Mouse (Mus musculus) heart, embryonic 11.5 days (tissue): ENCODE measurements at regions not wholly inside any gene's neighbourhood (a gene's known extent, or its start where the extent isn't known, plus 50 kb on each side); places are given as distances from the start of the nearest gene placed in this dataset.

Experiments
- ATAC-seq: fragments of 200-750 bp; cut with Nextera tagmentation; replicated peaks from 2 replicates; pipeline ENCODE4 v1.8.0; 2017; ENCODE audit warnings: moderate library complexity; ENCODE audit not compliant: insufficient number of reproducible peaks, low FRiP score, low TSS enrichment
- H3K27ac ChIP-seq: fragments of 300-500 bp; sonication (generic); 2 replicates; pipeline ENCODE4 v1.5.1; 2014; ENCODE audit warnings: mild to moderate bottlenecking, low read depth, low read length
- H3K27me3 ChIP-seq: fragments of 300-500 bp; sonication (generic); 2 replicates; pipeline ENCODE4 v1.6.1; 2014; ENCODE audit warnings: mild to moderate bottlenecking, low read length, mixed read lengths; ENCODE audit not compliant: control insufficient read depth, insufficient read depth
- H3K36me3 ChIP-seq: fragments of 300-500 bp; sonication (generic); 2 replicates; pipeline ENCODE4 v1.6.1; 2014; ENCODE audit warnings: mild to moderate bottlenecking, low read length, moderate library complexity, mixed read lengths; ENCODE audit not compliant: control insufficient read depth, insufficient read depth
- H3K4me1 ChIP-seq: fragments of 300-500 bp; sonication (generic); 2 replicates; pipeline ENCODE4 v1.6.1; 2014; ENCODE audit warnings: low read length; ENCODE audit not compliant: control insufficient read depth, insufficient read depth
- H3K4me2 ChIP-seq: fragments of 300-500 bp; sonication (generic); 2 replicates; pipeline ENCODE4 v1.6.1; 2014; ENCODE audit warnings: mild to moderate bottlenecking, moderate library complexity
- H3K4me3 ChIP-seq: fragments of 300-500 bp; sonication (generic); 2 replicates; pipeline ENCODE4 v1.5.1; 2014; ENCODE audit warnings: low read depth, low read length
- H3K9ac ChIP-seq: fragments of 300-500 bp; sonication (generic); 2 replicates; pipeline ENCODE4 v1.6.1; 2014; ENCODE audit warnings: mild to moderate bottlenecking, low read depth, low read length, moderate library complexity
- H3K9me3 ChIP-seq: fragments of 300-500 bp; sonication (generic); replicated peaks from 2 replicates; pipeline ENCODE4 v1.6.1; 2016; ENCODE audit warnings: low read length; ENCODE audit not compliant: control insufficient read depth
- WGBS: fragments of 180-500 bp; shearing (Covaris S2); extraction: QIAGEN DNeasy Blood & Tissue Kit; methylation state at CpG from one replicate; pipeline ENCODE4 v1.1.7; 2014; ENCODE audit not compliant: insufficient replicate concordance; 5-methylcytosine and 5-hydroxymethylcytosine counted together

- H3K4me1 ChIP-seq = no peaks in the 10 kb centered on the region
- no peak overlapping the region for H3K4me3 ChIP-seq
- no peak overlapping the region for H3K27ac ChIP-seq
- H3K9ac ChIP-seq = no peak overlapping the region
- no peaks in the 10 kb centered on the region for H3K9me3 ChIP-seq
- peaks cover 21% of the 10 kb centered on the region; the same call in 1 of the 2 replicates for H3K27me3 ChIP-seq
- H3K4me2 ChIP-seq = no peak overlapping the region
- ATAC-seq = no peak
- WGBS = 79% methylated on average over 7 of the region's 7 CpGs
- no peaks in the 10 kb centered on the region for H3K36me3 ChIP-seq
Measured at GRCm38 (mm10) chr6:50847548-50847947, 193.3 kb upstream of the Npvf start.

- no peak for ATAC-seq
- 69% methylated on average over 4 of the region's 4 CpGs for WGBS
Measured at GRCm38 (mm10) chr6:50859162-50859561, 204.9 kb upstream of the Npvf start.

DNA sequence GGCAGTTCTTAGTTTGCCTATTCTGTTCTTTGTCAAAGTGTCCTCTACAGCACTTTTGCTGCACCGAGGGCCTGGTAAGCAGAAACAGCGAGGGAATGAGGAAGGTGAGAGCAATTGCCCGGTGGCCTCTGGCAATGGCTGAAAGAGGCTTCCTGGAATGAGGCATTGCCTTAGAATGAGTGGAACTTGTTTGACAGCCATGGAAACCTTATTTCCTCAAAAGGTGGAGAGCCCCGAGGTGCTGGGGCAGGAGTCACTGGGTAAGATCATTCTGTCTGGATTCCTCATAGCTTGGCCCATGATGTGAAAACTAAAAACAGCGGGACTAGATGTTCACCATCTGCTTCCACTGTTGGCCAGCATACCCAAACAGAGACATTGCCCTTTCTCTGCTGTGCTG, 223.8 kb upstream of the Npvf start:
- Histone ChIP-seq H3K27me3 (no peaks in the 10 kb centered on the region), H3K9ac (no peak overlapping the region), H3K4me2 (no peak overlapping the region), H3K36me3 (no peaks in the 10 kb centered on the region), H3K27ac (no peak overlapping the region), H3K4me3 (no peak overlapping the region), H3K4me1 (peaks cover 4% of the 10 kb centered on the region; the same call in 1 of the 2 replicates), H3K9me3 (no peaks in the 10 kb centered on the region)
- no peak for ATAC-seq
- 78% methylated on average over 5 of the region's 5 CpGs for WGBS

More at GRCm38 (mm10) chr6:50859162-50859561, 204.9 kb upstream of the Npvf start:
- Histone ChIP-seq H3K4me1 (no peaks in the 10 kb centered on the region), H3K9ac (no peak overlapping the region), H3K4me2 (no peak overlapping the region), H3K36me3 (no peaks in the 10 kb centered on the region), H3K27ac (no peak overlapping the region), H3K9me3 (no peaks in the 10 kb centered on the region), H3K27me3 (peaks cover 4% of the 10 kb centered on the region), H3K4me3 (no peak overlapping the region)

- H3K4me2 ChIP-seq = no peak overlapping the region
- no peak for ATAC-seq
- no peaks in the 10 kb centered on the region for H3K36me3 ChIP-seq
- H3K9ac ChIP-seq = no peak overlapping the region
- no peak overlapping the region for H3K27ac ChIP-seq
- no peaks in the 10 kb centered on the region for H3K27me3 ChIP-seq
- H3K9me3 ChIP-seq = no peaks in the 10 kb centered on the region
- 39% methylated on average over 3 of the region's 3 CpGs for WGBS
- no peak overlapping the region for H3K4me3 ChIP-seq
- H3K4me1 ChIP-seq = peaks cover 4% of the 10 kb centered on the region; the same call in 1 of the 2 replicates
Measured at GRCm38 (mm10) chr6:50882298-50882697, 228.1 kb upstream of the Npvf start.

DNA sequence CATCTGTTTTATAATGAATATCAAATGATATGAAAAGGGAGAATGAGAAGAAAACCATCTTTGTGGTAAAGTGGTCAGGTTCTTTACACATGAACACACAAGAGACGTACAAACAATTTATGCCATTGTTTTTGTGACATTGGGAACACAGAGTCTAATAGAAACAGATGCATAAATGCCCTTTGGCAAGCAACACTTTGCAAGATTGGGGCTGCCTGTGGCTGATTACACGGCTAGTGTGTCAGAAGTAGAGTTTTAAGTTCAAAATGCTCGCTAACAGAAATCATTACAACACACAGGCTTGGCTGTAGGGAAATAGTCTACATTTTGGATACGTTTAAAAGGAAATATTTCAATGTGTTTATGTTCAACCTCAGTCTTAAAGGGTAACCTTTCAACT, 228.5 kb upstream of the Npvf start:
- H3K36me3 ChIP-seq = no peaks in the 10 kb centered on the region
- H3K4me1 ChIP-seq = peaks cover 4% of the 10 kb centered on the region; the same call in 1 of the 2 replicates
- H3K4me2 ChIP-seq = no peak overlapping the region
- no peak overlapping the region for H3K4me3 ChIP-seq
- no peaks in the 10 kb centered on the region for H3K27me3 ChIP-seq
- 72% methylated on average over 4 of the region's 4 CpGs for WGBS
- H3K9ac ChIP-seq = no peak overlapping the region
- H3K9me3 ChIP-seq = no peaks in the 10 kb centered on the region
- no peak overlapping the region for H3K27ac ChIP-seq
- ATAC-seq = no peak

DNA sequence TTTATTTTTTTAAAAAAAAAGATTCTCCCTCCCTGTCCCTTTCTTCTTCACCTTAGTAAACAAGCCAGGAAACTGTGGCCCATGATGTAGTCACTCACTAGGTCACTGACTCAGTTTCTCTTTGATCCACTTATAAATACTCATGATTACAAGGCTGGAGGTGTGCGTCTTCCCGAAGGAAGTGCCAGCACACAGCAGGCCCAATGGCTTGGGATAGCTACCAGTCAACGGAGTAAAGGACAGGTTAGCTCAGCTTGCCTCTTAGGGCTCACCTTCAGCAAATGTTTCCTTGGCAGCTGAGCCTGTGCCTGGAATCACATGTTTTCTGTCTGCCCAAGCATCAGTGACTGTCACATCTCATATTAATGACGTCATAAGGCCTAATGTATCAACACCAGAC, 230.8 kb upstream of the Npvf start:
- no peaks in the 10 kb centered on the region; the same call in 1 of the 2 replicates for H3K27me3 ChIP-seq
- ATAC-seq = no peak
- H3K4me2 ChIP-seq = no peak overlapping the region
- no peaks in the 10 kb centered on the region for H3K36me3 ChIP-seq
- peaks cover 8% of the 10 kb centered on the region; the same call in 1 of the 2 replicates for H3K4me1 ChIP-seq
- WGBS = 90% methylated on average over 4 of the region's 4 CpGs
- H3K9me3 ChIP-seq = no peaks in the 10 kb centered on the region
- H3K9ac ChIP-seq = no peak overlapping the region
- H3K4me3 ChIP-seq = no peak overlapping the region
- H3K27ac ChIP-seq = no peak overlapping the region

GRCm38 (mm10) chr6:50885771-50886360, 231.6 kb upstream of the Npvf start:
- no peak overlapping the region for H3K27ac ChIP-seq
- H3K9ac ChIP-seq = no peak overlapping the region
- no peak for ATAC-seq
- 84% methylated on average over 8 of the region's 8 CpGs for WGBS
- H3K36me3 ChIP-seq = no peaks in the 10 kb centered on the region
- no peak overlapping the region for H3K4me3 ChIP-seq
- H3K27me3 ChIP-seq = no peaks in the 10 kb centered on the region; the same call in 1 of the 2 replicates
- no peaks in the 10 kb centered on the region for H3K9me3 ChIP-seq
- no peak overlapping the region for H3K4me2 ChIP-seq
- peaks cover 17% of the 10 kb centered on the region for H3K4me1 ChIP-seq

GRCm38 (mm10) chr6:50890370-50891204, 236.3 kb upstream of the Npvf start:
- 2% methylated on average over 25 of the region's 25 CpGs for WGBS
- Histone ChIP-seq H3K4me3 (peak overlapping the region; percentile 16; the same call in 1 of the 2 replicates), H3K4me1 (peaks cover 31% of the 10 kb centered on the region), H3K27ac (peak overlapping the region; percentile 92), H3K4me2 (peak overlapping the region; percentile 56), H3K27me3 (no peaks in the 10 kb centered on the region; the same call in 1 of the 2 replicates), H3K9me3 (no peaks in the 10 kb centered on the region), H3K36me3 (no peaks in the 10 kb centered on the region), H3K9ac (peak overlapping the region; percentile 58)
- peak; percentile 97 for ATAC-seq
